Mouse (Mus musculus): ENCODE measurements around the gene Limd2. TPM values are rescaled to one million over a fixed set of nuclear protein-coding genes. Genes with fewer than 3 reads are reported as not detected.

Gene Limd2
- polyA plus RNA-seq, 1 experiment, result 305 TPM

- H3K4me1 ChIP-seq (ENCODE audit: control insufficient read depth, insufficient read depth, insufficient read length), result peaks cover 2% of the 10 kb centered on the region; the same call in 1 of the 2 replicates
- 82% methylated on average over 3 of the region's 3 CpGs for WGBS
Observed at GRCm38 (mm10) chr11:106175081-106175480, 14.4 kb upstream of the Limd2 start.

DNA sequence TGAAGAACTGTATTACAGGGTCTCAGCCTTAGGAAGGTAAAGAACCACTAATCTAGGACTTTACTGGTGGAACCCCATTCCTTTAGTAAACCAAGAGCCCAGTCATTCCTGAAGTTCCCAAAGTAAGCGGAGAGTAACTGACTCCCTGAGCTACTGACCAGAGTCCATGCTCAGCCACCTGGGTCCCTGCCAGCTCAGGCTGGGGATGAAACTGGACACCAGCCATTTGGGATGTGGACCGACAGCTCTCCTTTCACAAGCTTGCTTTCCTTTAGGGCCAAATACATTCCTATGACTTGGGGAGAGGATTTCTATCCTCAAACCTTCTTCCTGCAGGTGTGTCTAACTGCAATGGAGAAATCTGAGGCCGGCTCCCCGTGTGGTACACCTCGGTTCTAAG is 13.7 kb upstream of the Limd2 start:
- TF ChIP-seq CTCF (IDR thresholded peaks at IDR 0.05; ENCODE audit: extremely low read depth, insufficient read depth, insufficient read length, insufficient replicate concordance) (no peak), POLR2A (IDR thresholded peaks at IDR 0.05; ENCODE audit: low read depth, low read length) (no peak)
- no peak for DNase-seq (ENCODE audit: low read depth in 1 of 2, low spot score in 2 of 2)
- no peak overlapping the region for H3K4me3 ChIP-seq (ENCODE audit: extremely low read depth, insufficient read depth, insufficient read length)
- 89% methylated on average over 5 of the region's 5 CpGs for WGBS
- no peaks in the 10 kb centered on the region for H3K4me1 ChIP-seq (ENCODE audit: control insufficient read depth, insufficient read depth, insufficient read length)
- H3K27ac ChIP-seq (ENCODE audit: insufficient read depth, low read length), result no peak overlapping the region
- no peaks in the 10 kb centered on the region for H3K27me3 ChIP-seq (ENCODE audit: control insufficient read depth, insufficient read depth, low read length)
- H3K36me3 ChIP-seq (ENCODE audit: control insufficient read depth, insufficient read depth, low read length), result peaks cover 2% of the 10 kb centered on the region

More at GRCm38 (mm10) chr11:106175081-106175480, 14.4 kb upstream of the Limd2 start:
- TF ChIP-seq CTCF (IDR thresholded peaks at IDR 0.05; ENCODE audit: extremely low read depth, insufficient read depth, insufficient read length, insufficient replicate concordance) (no peak), POLR2A (IDR thresholded peaks at IDR 0.05; ENCODE audit: low read depth, low read length) (no peak)
- no peak for DNase-seq (ENCODE audit: low read depth in 1 of 2, low spot score in 2 of 2)
- Histone ChIP-seq H3K4me3 (ENCODE audit: extremely low read depth, insufficient read depth, insufficient read length) (no peak overlapping the region), H3K27me3 (ENCODE audit: control insufficient read depth, insufficient read depth, low read length) (no peaks in the 10 kb centered on the region), H3K36me3 (ENCODE audit: control insufficient read depth, insufficient read depth, low read length) (peaks cover 2% of the 10 kb centered on the region), H3K27ac (ENCODE audit: insufficient read depth, low read length) (no peak overlapping the region)

GRCm38 (mm10) chr11:106173228-106173627 is 12.6 kb upstream of the Limd2 start:
- DNase-seq (ENCODE audit: low read depth in 1 of 2, low spot score in 2 of 2), result no peak
- TF ChIP-seq CTCF (IDR thresholded peaks at IDR 0.05; ENCODE audit: extremely low read depth, insufficient read depth, insufficient read length, insufficient replicate concordance), result no peak
- TF ChIP-seq POLR2A (IDR thresholded peaks at IDR 0.05; ENCODE audit: low read depth, low read length), result no peak
- peaks cover 2% of the 10 kb centered on the region; the same call in 1 of the 2 replicates for H3K4me1 ChIP-seq (ENCODE audit: control insufficient read depth, insufficient read depth, insufficient read length)
- 67% methylated on average over 2 of the region's 2 CpGs for WGBS
- no peak overlapping the region for H3K27ac ChIP-seq (ENCODE audit: insufficient read depth, low read length)
- no peak overlapping the region for H3K4me3 ChIP-seq (ENCODE audit: extremely low read depth, insufficient read depth, insufficient read length)
- H3K27me3 ChIP-seq (ENCODE audit: control insufficient read depth, insufficient read depth, low read length), result no peaks in the 10 kb centered on the region
- H3K36me3 ChIP-seq (ENCODE audit: control insufficient read depth, insufficient read depth, low read length), result peaks cover 2% of the 10 kb centered on the region

- TF ChIP-seq CTCF (IDR thresholded peaks at IDR 0.05; ENCODE audit: extremely low read depth, insufficient read depth, insufficient read length, insufficient replicate concordance), result peak; percentile 48; the same call in 1 of the 2 replicates
- no peak for TF ChIP-seq POLR2A (IDR thresholded peaks at IDR 0.05; ENCODE audit: low read depth, low read length)
- 85% methylated on average over 7 of the region's 7 CpGs for WGBS
- Histone ChIP-seq H3K27ac (ENCODE audit: insufficient read depth, low read length) (no peak overlapping the region), H3K36me3 (ENCODE audit: control insufficient read depth, insufficient read depth, low read length) (peaks cover 1% of the 10 kb centered on the region; the same call in 1 of the 2 replicates), H3K27me3 (ENCODE audit: control insufficient read depth, insufficient read depth, low read length) (no peaks in the 10 kb centered on the region), H3K4me3 (ENCODE audit: extremely low read depth, insufficient read depth, insufficient read length) (no peak overlapping the region), H3K4me1 (ENCODE audit: control insufficient read depth, insufficient read depth, insufficient read length) (peaks cover 6% of the 10 kb centered on the region; the same call in 1 of the 2 replicates)
- peak; percentile 57 to 58 for DNase-seq (ENCODE audit: low read depth in 1 of 2, low spot score in 2 of 2)
Observed at GRCm38 (mm10) chr11:106170807-106171206, 10.1 kb upstream of the Limd2 start.

DNA sequence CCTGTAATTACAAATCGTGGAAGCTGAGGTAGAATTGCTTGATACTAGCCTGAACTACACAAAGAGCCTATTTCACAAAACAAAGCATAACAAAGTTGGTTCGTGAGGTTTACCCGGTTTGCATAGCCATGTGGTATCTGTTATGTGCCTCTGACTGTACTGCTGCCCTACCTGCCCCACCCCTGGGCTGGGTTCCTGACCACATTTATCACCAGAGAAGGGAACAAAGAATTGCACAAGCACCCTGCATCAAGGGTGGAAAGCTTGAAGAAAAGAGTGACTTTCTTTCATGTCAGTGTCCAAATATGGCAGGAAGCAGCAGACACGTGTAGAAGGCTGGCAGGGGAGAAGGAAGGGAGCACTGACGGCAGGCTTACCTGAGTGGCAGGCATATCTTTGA is 6.8 kb upstream of the Limd2 start:
- TF ChIP-seq CTCF (IDR thresholded peaks at IDR 0.05; ENCODE audit: extremely low read depth, insufficient read depth, insufficient read length, insufficient replicate concordance), result no peak
- TF ChIP-seq POLR2A (IDR thresholded peaks at IDR 0.05; ENCODE audit: low read depth, low read length), result peak; percentile 4; the same call in 1 of the 2 replicates
- peak overlapping the region; percentile 85 for H3K27ac ChIP-seq (ENCODE audit: insufficient read depth, low read length)
- WGBS, result 37% methylated on average over 5 of the region's 5 CpGs
- H3K4me3 ChIP-seq (ENCODE audit: extremely low read depth, insufficient read depth, insufficient read length), result no peak overlapping the region
- H3K36me3 ChIP-seq (ENCODE audit: control insufficient read depth, insufficient read depth, low read length), result peaks cover 11% of the 10 kb centered on the region
- no peaks in the 10 kb centered on the region for H3K27me3 ChIP-seq (ENCODE audit: control insufficient read depth, insufficient read depth, low read length)
- peak; percentile 53 to 71 for DNase-seq (ENCODE audit: low read depth in 1 of 2, low spot score in 2 of 2)
- H3K4me1 ChIP-seq (ENCODE audit: control insufficient read depth, insufficient read depth, insufficient read length), result peaks cover 19% of the 10 kb centered on the region; the same call in 1 of the 2 replicates

DNA sequence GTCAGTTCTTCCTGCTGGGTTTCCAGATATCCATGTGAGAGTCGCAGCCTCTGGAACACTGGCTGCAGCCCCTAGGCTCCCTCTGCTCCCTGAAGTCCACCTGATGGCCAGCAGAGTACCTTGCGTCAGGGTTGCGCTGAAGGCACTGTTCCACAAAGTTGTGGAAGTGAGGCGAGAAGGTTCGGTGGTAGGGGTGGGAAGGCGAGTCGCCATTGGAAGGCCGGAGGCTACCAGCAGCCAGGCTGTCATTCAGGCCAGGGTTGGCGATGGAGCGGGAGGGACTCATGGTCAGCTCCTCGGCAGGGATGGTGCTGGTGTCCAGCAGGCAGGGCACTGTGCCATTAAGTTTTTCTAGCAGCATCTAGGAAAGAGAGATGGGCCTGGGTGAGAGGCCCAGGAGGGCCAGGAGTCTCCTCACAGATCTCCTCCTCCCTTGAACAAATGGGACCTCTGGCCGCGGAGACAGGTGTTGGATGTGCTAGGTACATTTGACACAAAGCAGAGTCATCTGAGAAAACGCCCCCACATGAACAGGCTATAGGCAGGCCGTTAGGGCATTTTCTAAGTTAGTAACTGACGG is 4.0 kb upstream of the Limd2 start:
- DNase-seq (ENCODE audit: low read depth in 1 of 2, low spot score in 2 of 2), result no peak
- peak overlapping the region; percentile 83 for H3K27ac ChIP-seq (ENCODE audit: insufficient read depth, low read length)
- H3K4me1 ChIP-seq (ENCODE audit: control insufficient read depth, insufficient read depth, insufficient read length), result peaks cover 29% of the 10 kb centered on the region; the same call in 1 of the 2 replicates
- TF ChIP-seq POLR2A (IDR thresholded peaks at IDR 0.05; ENCODE audit: low read depth, low read length), result no peak
- no peak for TF ChIP-seq CTCF (IDR thresholded peaks at IDR 0.05; ENCODE audit: extremely low read depth, insufficient read depth, insufficient read length, insufficient replicate concordance)
- H3K36me3 ChIP-seq (ENCODE audit: control insufficient read depth, insufficient read depth, low read length), result peaks cover 11% of the 10 kb centered on the region
- no peaks in the 10 kb centered on the region for H3K27me3 ChIP-seq (ENCODE audit: control insufficient read depth, insufficient read depth, low read length)
- WGBS, result 95% methylated on average over 16 of the region's 16 CpGs
- H3K4me3 ChIP-seq (ENCODE audit: extremely low read depth, insufficient read depth, insufficient read length), result no peak overlapping the region

DNA sequence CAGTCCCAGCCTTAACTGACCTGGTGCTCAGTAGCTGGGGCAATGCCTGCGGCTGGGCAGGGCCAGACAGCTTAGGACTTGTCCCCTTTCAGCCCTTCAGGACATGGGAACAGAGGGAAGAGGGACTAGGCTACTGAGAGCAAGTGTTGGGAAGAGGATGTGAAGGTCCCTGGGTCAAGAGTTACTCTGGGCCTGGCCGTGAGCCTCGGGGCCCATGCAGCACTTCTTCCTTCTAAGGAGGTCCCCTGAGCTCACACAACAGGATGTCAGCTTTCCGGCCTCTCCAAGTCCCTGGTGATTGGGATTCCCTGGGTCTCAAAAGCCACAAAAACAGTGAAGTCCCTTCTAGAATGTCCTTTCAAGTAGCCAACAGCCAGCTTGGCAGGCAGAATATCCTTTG is 2.9 kb upstream of the Limd2 start:
- WGBS, result 76% methylated on average over 4 of the region's 4 CpGs
- peak overlapping the region; percentile 83; the same call in 1 of the 2 replicates for H3K27ac ChIP-seq (ENCODE audit: insufficient read depth, low read length)
- no peak for DNase-seq (ENCODE audit: low read depth in 1 of 2, low spot score in 2 of 2)
- no peak overlapping the region for H3K4me3 ChIP-seq (ENCODE audit: extremely low read depth, insufficient read depth, insufficient read length)
- H3K27me3 ChIP-seq (ENCODE audit: control insufficient read depth, insufficient read depth, low read length), result no peaks in the 10 kb centered on the region
- no peak for TF ChIP-seq CTCF (IDR thresholded peaks at IDR 0.05; ENCODE audit: extremely low read depth, insufficient read depth, insufficient read length, insufficient replicate concordance)
- no peak for TF ChIP-seq POLR2A (IDR thresholded peaks at IDR 0.05; ENCODE audit: low read depth, low read length)
- peaks cover 17% of the 10 kb centered on the region for H3K36me3 ChIP-seq (ENCODE audit: control insufficient read depth, insufficient read depth, low read length)
- peaks cover 29% of the 10 kb centered on the region; the same call in 1 of the 2 replicates for H3K4me1 ChIP-seq (ENCODE audit: control insufficient read depth, insufficient read depth, insufficient read length)
